Mouse (Mus musculus) heart, adult 18-20 months (tissue): ENCODE measurements at regions not wholly inside any gene's neighbourhood (a gene's known extent, or its start where the extent isn't known, plus 50 kb on each side); places are given as distances from the start of the nearest gene placed in this dataset.
"Not testable (repeated sequence)": the region's sequence is repeated elsewhere in the genome, so short reads cannot be mapped to it uniquely, and the experiment has no call there.

Experiments
- DNase-seq, 2 experiments: peaks; one replicate each; pipeline ENCODE4 v3.0.0; 2021 to 2022; ENCODE audit warnings: mixed read lengths in 1 of 2

DNA sequence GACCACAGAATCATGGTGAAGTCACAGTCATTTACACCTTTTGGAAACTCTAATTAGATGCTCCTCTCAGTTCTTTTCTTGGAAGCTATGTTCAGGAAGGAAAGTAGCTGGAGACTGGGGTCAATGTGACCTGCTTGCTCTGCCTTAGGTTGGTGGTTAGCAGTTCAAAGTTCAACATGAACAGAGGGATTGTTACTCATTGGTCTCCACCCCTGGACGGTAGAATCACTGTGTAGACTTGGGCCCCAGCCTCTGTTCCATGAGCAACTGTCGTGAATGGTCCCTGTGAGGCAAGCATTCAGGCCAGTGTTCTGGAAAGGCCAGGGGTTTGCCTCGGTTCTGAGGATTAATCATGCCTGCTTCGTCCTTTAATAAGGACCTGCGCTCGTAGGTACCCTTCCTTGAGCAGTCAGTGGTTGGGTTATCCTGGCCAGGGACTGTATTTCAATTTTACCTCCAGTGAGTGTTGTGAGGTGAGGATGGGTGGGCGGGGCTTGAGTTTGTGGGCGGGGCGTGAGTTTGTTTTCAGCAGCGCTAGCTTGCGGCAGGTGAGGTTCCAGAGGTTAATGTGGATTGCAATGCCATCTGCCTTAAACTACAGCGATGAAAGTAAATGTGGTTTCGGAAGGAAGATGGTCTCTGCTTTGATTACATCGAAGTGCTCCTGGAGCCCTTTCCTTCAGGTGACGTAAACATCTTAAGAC, 152.6 kb upstream of the Pou3f3 start:
- no peak for DNase-seq

DNA sequence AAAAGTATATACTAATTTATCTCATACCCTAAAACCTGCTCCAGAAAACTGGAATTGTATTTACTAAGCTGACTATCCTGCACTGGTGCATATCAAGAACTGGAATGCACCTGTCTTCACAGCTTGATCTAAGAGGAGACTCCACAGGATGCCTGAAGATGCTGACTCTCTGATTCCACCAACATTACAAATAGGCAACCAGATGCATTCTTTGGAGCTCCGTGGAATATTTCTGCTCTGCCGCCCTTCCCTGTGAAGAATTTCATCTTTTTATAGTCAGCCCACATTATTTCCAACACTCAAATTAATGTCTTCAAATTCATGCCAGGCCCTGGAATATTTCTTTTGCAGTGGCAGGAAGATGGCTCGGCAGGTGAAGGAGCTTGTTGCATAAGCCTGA, 148.7 kb upstream of the Pou3f3 start:
- no peak for DNase-seq

DNA sequence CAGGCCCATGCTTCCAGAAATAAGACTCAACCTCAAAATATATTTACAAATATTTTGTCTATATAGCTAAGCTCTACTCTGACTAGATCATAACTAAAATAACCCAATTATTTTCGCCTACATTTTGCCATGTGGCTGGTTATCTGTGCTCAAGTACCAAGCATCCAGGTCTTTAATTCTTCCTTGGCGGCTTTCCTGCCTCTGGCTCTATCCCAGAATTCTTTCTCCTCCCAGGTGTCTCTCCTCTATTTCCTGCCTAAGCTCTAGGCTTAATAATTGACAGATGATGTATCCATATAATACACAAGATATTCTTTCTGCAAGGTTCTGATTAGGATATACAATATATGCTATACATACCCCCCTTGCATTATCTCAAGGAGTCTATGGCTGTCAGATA, 138.3 kb upstream of the Pou3f3 start:
- DNase-seq = no peak

DNA sequence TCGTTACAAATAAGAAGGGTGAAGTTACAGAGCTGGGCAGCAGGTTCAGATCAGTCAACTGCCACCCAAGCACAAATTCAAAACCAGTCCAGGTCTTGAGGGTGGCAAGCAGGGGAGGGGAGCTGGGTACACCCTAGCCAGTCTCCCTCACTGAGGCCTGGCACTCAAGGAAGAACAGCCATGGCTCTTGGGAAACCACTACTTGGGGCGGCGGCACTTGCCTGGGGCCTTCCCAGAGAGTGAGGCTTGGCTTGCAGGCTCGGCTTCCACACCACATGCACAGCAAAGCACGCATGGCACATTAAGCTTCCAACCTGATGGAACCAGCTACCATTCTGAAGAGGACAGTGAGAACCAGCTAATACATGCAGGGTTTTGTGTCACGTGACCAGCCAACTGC, 127.9 kb upstream of the Pou3f3 start:
- no peak for DNase-seq

DNA sequence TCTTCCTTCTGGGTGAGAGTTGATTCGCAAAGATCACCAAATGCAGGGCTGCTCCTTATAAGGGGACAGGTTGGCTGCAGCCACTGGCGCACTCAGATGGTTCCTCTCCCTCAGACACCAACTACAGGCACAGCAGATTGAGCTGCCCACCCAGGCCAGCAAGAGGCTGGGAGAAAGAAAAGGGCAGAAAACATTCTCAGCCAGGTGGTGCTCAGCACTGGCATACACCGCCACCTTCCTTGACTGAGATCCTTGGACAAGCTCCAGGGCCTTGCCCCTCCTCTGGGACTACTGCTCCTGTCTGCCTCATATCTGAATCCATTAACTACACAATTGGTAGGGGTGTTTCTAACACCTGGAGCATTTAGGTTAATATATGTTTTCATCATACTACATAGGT, 110.4 kb upstream of the Pou3f3 start:
- DNase-seq = no peak

DNA sequence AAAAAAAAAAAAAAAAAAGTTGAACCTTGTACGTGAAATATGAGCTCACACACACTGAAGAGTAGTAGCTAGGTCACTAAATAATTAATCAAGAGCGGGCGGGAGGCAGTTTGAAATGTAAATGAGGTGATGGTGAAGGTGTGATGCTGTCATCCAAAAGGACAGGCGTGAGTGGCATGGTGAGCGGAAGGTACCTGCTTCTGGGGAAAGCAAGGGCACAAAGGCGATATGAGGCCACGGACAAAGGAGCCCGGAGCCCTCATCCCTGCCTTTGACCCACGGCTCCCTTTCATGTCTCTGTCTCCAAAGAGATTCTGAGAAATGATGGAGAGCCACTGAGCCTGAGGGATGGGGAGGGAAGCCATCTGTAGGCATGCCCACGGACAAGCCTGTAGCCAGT, 107.1 kb upstream of the Pou3f3 start:
- DNase-seq = no peak

DNA sequence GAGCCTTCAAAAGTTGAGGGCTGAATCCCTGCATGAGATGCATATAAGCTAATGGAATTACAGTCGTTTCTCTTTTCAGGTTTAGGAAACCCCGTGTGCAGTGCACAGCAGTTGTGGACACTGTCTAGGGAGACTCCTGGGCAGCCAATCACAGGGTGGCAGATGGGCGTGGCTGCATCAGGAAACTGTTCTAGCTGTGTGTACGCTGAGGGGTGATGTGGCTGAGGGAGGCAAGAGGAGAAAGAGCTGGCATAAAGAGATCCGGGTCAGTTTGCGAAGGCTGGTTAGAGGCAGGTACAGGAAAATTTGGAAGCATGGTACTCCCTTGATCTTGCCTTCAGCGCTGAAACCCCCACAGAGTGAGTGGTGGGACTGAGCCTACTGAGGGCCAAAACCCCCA, 106.1 kb upstream of the Pou3f3 start:
- no peak for DNase-seq

DNA sequence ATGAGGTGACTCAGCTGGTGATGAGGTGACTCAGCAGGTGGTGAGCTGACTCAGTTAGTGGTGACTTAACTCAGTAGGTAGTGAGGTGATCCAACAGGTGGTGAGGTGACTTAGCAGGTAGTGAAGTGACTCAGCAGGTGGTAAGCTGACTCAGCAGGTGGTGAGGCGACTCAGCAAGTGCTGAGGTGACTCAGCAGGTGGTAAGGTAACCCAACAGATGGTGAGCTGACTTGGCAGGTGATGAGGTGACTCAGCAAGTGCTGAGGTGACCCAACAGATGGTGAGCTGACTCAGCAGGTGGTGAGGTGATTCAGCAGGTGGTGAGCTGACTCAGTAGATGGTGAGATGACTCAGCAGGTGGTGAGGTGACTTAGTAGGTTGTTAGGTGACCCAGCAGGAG, 103.7 kb upstream of the Pou3f3 start:
- no peak for DNase-seq

DNA sequence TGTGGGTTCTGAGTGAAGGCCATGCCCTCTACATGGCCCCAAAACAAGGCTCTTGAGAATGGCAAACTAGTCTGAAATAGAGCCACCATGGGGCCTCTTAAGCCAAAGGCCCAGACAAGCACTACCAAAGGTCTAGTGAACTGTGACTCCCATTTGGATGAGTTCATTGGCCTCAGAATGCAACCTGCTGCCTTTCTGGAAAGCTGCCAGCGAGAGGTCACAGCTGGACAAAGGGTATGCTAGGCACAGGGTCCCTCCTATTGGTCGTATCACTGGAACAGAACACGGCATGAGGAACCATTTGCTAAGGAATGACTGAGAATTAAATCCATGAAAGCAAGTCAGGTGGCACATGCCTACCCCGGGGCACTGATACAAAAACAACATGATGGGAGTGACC, 98.5 kb upstream of the Pou3f3 start:
- DNase-seq = no peak

DNA sequence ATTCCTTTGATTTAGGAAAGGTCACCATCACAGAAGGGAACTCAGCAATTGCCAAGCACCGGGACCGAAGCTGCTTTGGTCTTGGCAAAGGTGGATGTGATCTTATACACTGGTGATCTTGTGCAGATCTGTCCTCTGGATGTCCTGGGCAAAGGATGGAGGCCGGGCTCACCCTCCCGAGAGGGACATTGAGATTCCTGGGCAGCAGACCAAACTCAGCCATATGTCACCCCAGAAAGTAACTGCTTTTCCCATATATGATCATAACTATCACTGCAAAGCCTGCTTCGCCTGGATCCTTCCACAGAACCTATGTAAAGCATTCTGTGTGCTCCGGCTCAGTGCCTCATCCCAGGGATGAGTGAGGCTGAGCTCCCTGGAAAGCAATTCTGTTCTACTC, 96.3 kb upstream of the Pou3f3 start:
- DNase-seq = no peak

DNA sequence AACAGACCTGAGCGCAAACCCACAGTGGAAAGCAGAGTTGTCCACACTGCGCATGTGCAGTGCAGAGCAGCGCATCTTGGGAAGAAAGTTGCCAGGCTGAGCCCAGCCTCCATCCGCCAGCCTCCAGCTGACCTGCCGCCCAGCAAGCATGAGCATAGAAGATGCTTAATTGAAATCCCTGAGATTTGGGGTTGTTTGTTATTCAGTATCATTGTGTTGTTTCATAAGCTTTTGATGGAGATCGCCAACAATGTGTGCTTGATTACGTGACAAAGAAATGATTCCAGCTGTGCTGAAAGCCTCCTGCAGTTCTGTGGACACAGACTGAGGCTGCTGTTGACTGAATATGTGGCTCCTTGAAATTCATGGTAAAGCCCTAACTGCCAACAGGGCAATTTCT, 89.3 kb upstream of the Pou3f3 start:
- no peak for DNase-seq

DNA sequence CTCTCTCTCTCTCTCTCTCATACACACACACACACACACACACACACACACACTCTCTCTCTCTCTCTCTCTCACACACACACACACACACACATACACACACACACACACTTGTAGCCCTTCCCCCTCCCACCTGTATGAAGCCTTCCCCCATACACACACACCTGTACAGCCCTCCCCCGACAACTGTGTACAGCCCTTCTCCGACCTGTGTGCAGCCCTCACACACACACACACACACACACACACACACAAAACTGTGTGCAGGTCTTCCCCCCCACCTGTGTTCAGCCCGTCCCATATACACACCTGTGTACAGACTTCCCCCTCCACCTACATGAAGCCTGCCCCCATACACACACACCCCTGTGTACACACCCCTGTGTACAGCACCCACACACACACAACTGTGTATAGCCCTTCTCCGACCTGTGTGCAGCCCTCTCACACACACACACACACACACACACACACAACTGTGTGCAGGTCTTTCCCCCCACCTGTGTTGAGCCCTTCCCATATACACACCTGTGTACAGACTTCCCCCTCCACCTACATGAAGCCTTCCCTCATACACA, 88.0 kb upstream of the Pou3f3 start:
- DNase-seq = not testable (repeated sequence)

DNA sequence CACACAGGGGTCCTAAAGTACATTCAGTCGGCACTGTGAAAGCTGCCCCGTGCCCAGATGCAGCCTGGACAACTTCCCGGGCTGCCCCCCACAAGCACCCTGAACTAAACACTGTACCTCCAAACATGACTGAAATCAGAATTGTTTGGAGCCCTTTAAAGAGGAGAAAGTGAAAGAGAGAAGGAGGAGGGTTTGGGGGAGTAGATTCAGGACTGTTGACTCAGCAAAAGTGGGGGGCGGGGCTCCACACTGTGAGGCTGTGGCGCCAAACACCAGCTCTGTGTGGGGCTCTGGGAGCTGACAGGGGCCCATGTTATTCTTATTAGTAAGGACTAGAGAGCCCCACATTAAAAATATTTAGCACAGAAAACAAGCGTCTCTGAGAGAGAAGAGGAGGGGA, 71.8 kb upstream of the Pou3f3 start:
- DNase-seq = no peak

DNA sequence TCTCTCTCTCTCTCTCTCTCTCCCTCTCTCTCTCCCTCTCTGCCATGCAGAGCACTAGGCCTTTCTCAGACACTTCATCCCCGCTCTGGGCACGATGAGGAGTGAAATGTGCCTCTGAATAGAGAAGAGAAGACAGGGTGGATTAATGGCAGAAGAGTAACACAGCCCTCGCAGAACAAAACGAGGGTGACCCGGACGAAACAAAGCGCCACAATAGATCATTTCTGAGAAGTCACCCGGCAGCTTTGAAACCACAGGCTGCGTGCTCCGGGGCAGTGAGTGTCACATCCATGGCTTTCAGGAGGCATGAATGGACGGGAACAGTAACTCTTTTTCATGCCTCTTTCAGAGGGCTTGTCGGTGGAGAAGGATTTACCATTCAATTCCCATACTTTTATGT, 66.8 kb upstream of the Pou3f3 start:
- DNase-seq = no peak

DNA sequence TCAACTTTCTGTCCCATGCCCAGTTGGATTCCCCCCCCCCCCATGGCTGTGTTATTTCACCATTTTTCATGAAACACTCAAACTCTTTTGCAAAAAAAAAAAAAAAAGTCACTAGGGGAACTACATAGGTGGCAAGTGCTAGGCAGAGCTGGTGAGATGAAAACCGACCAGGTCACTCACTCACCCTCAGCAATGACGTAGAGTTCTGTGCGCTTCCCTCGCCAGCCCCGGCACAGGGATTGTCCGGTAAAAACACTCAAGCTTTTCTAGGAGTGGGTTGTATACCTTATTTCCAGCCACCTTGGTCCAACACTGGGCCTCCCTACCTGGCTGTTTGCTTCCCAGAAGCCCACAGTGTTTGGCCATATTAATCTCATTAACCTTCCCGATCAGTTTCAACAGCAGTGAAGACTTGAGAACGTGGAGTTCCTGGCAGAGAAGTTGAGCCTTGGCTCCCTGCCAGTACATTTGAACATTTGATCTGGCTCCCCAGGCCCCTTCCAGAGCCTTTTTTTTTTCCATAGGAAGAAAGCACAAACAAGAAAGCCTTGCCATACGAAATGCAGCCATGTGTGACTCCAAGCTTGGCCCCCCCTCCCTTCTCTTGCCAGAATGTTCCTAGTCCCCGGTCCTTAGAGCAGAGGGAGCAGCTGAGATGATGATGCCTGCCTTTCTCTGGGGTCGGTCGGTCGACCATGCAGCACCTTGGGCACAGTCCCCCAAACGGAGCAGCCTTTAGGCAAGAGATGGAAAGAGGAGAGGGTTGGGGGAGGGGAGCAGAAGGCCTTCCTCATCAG, 65.9 kb upstream of the Pou3f3 start:
- peak in 1 of 2 experiments; percentile 7 for DNase-seq

DNA sequence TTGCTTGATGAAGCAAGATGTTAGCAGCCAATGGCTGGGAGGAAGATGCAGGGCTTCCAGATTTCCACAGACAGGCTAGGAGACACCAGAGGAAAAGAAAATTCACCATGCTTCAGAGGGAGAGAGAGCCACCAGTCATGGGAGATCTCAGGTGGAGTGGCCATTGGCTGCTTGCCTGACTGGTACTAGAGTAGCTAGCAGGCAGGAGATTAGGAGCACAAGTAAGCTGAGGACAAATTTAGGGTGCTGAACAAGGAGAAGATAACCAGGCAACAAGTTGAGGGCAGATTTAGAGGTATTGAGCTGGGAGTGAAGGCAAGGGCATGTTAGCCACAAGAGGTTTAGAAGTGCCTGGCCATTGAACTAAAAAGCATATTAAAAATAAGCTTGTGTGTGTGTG, 63.3 kb upstream of the Pou3f3 start:
- peak; percentile 49 to 55 for DNase-seq

DNA sequence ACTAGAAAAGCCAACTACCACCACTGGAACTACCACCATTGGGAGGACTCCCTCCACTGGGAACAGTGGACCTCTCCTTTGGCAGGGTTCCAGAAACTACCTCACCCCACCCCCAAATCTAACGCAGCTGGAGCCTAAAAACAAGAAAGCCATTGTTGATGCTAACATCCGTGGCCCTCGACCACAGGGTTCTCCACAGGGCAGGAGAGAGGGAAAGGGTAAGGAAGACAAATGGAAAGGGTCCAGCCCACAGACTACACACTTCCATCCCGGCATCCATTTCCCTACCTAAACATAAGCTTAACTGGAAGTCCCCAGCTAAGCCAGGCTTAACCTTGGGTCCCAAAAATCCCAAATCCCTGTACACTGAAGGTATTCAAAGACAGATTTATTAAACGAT, 59.0 kb upstream of the Pou3f3 start:
- no peak for DNase-seq
